Mouse (Mus musculus) bone marrow macrophage, adult 2 months (primary cell): Measurements from ENCODE around the gene Fam168a. TPM values are rescaled to one million over a fixed set of nuclear protein-coding genes. Genes with fewer than 3 reads are reported as not detected.

Experiments used
- H3K27ac ChIP-seq: 2 replicates; pipeline ENCODE4 v1.5.1; 2012; ENCODE audit warnings: low read depth, low read length; ENCODE audit not compliant: insufficient read depth
- H3K4me1 ChIP-seq: 2 replicates; pipeline ENCODE4 v1.6.1; 2012; ENCODE audit warnings: low read length; ENCODE audit not compliant: control insufficient read depth, insufficient read depth
- H3K4me3 ChIP-seq: 2 replicates; pipeline ENCODE4 v1.5.1; 2012; ENCODE audit warnings: mild to moderate bottlenecking, low read length, moderate library complexity; ENCODE audit not compliant: insufficient read depth
- CTCF ChIP-seq: IDR thresholded peaks from 2 replicates; pipeline ENCODE4 v1.5.1; 2012; ENCODE audit warnings: low read depth, mild to moderate bottlenecking, low read length, moderate library complexity
- POLR2A ChIP-seq: IDR thresholded peaks from 2 replicates; pipeline ENCODE4 v1.6.1; 2012; ENCODE audit warnings: mild to moderate bottlenecking, low read depth, low read length, borderline replicate concordance
- polyA plus RNA-seq: library from polyadenylated mRNA; stranded (reverse); fragments of >200 nt; gene quantifications from 2 replicates; pipeline ENCODE4 v1.2.4, GENCODE M21; 2012; ENCODE audit not compliant: missing spikeins, insufficient read depth, insufficient read length

Gene Fam168a
- polyA plus RNA-seq, 1 experiment: 32.1 TPM

GRCm38 (mm10) chr7:100736131-100736530, 29.7 kb downstream of the Fam168a start:
- H3K4me1 ChIP-seq: peaks cover 9% of the 10 kb centered on the region; the same call in 1 of the 2 replicates
- no peak for TF ChIP-seq POLR2A
- no peak for TF ChIP-seq CTCF
- H3K27ac ChIP-seq: no peak overlapping the region
- H3K4me3 ChIP-seq: no peak overlapping the region

DNA sequence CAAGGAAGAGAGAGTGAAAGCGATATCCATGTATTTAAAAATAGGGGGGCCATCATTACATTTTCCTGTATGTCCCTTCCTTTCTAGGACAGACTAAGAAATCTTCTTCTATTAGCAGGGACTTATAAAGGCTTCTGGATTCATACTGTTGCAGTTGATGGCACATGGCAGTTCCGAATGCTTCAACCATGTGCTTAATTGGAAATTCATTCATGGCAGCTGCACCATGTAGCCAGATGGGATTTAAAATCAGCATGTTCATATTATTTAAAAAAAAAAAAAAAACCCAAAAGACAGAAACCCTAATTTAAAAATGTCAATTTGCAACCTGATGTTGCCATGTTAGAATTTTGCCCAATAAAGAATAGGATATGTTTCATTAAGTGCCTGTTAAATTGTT, 37.9 kb downstream of the Fam168a start:
- no peak for TF ChIP-seq POLR2A
- no peak for TF ChIP-seq CTCF
- Histone ChIP-seq H3K27ac (no peak overlapping the region), H3K4me1 (no peaks in the 10 kb centered on the region), H3K4me3 (no peak overlapping the region)

DNA sequence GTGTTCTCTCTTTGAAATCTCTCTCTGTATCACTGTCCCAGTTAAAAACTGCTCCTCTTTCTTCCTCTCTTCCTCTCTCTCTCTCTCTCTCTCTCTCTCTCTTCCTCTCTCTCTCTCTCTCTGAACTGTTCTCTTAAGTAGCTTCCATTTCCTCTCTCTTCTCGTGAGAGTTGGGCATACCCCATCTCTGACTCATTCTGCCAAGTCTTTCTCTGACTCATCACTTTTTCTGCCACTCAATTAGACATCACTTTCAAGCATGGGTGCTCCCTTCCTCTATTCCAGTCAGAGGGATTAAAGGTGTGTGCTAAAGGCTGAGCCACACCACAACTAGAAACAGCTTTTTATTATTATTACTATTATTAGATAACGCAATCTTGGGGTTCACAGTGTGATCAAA, 43.7 kb downstream of the Fam168a start:
- Histone ChIP-seq H3K4me3 (no peak overlapping the region), H3K4me1 (no peaks in the 10 kb centered on the region), H3K27ac (no peak overlapping the region)
- TF ChIP-seq POLR2A (no peak), CTCF (no peak)

DNA sequence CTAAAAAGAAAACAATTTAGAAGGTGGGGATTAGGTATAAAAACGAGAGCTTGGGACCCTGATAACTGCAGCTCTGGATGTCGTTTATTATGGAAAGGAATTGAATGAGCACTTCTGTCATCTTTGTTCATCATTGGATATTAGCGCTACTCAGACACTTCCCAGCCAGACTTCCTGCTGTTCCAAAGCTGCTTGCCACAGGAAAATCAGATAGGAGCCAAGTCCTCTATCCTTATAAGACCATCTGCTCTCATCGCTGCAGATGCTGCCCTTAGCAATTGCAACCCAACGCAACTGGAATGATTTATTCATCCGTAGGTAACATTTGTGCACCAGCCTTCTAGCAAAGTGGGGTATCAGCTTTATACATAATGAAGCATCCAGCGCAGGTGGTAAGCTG, 52.3 kb downstream of the Fam168a start:
- Histone ChIP-seq H3K4me3 (no peak overlapping the region), H3K27ac (no peak overlapping the region), H3K4me1 (no peaks in the 10 kb centered on the region)
- no peak for TF ChIP-seq POLR2A
- no peak for TF ChIP-seq CTCF

DNA sequence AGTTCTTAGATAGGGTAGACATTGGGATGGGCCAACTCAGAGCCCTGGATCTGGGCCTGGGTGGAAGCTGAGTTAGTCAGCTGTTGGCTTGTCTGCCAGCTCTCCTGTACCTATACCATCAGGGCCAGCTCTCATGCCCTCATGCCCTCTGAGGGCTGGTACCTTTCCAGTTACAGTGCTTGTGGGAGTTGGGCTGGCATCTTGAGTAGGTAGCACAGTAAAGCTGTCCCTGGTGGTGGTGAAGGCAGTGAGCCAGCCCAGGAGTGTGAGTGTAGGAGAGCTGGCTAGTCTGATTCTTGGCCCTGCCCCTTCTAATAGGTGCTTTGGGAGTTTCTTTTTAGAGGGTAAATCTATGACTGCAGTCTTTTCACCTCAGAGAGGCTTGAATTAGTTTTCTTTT, 56.3 kb downstream of the Fam168a start:
- no peak for TF ChIP-seq CTCF
- Histone ChIP-seq H3K27ac (no peak overlapping the region), H3K4me1 (0 out of 2 replicates have a peak, but pooled peaks cover 2% of the 10 kb centered on the region), H3K4me3 (no peak overlapping the region)

- no peak for TF ChIP-seq POLR2A
- TF ChIP-seq CTCF: no peak
- Histone ChIP-seq H3K4me1 (peaks cover 7% of the 10 kb centered on the region; the same call in 1 of the 2 replicates), H3K27ac (no peak overlapping the region), H3K4me3 (no peak overlapping the region)
Measured at GRCm38 (mm10) chr7:100767568-100767967, 61.1 kb downstream of the Fam168a start.

- Histone ChIP-seq H3K27ac (no peak overlapping the region), H3K4me1 (peaks cover 7% of the 10 kb centered on the region; the same call in 1 of the 2 replicates), H3K4me3 (no peak overlapping the region)
- TF ChIP-seq POLR2A: no peak
- no peak for TF ChIP-seq CTCF
Measured at GRCm38 (mm10) chr7:100768009-100768408, 61.6 kb downstream of the Fam168a start.

GRCm38 (mm10) chr7:100769534-100770083, 63.2 kb downstream of the Fam168a start:
- TF ChIP-seq CTCF (no peak), POLR2A (no peak)
- H3K4me1 ChIP-seq: peaks cover 7% of the 10 kb centered on the region; the same call in 1 of the 2 replicates
- H3K4me3 ChIP-seq: no peak overlapping the region
- no peak overlapping the region for H3K27ac ChIP-seq

- Histone ChIP-seq H3K4me1 (peaks cover 7% of the 10 kb centered on the region; the same call in 1 of the 2 replicates), H3K27ac (no peak overlapping the region)
- TF ChIP-seq POLR2A (no peak), CTCF (no peak)
Measured at GRCm38 (mm10) chr7:100770669-100771341, 64.4 kb downstream of the Fam168a start.

DNA sequence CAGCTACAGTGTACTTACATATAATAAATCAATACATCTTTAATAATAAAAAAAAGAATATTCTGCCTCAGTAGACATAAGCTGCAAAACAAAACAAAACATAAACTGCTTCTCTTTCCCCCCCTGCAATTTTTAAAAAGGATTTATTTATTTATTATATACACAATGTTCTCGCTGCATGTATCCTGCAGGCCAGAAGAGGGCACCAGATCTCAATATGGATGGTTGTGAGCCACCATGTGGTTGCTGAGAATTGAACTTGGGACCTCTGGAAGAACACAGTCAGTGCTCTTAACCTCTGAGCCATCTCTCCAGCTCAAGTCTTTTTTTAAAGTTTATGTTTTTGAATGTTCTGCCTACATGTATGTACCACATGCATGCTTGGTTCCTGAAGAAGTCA, 67.8 kb downstream of the Fam168a start:
- H3K4me1 ChIP-seq: peaks cover 5% of the 10 kb centered on the region; the same call in 1 of the 2 replicates
- TF ChIP-seq CTCF (no peak), POLR2A (no peak)
- no peak overlapping the region for H3K4me3 ChIP-seq
- no peak overlapping the region for H3K27ac ChIP-seq

More at GRCm38 (mm10) chr7:100770669-100771341, 64.4 kb downstream of the Fam168a start:
- H3K4me3 ChIP-seq: no peak overlapping the region
